Mouse (Mus musculus): ENCODE data around the gene Trak1.

DNA sequence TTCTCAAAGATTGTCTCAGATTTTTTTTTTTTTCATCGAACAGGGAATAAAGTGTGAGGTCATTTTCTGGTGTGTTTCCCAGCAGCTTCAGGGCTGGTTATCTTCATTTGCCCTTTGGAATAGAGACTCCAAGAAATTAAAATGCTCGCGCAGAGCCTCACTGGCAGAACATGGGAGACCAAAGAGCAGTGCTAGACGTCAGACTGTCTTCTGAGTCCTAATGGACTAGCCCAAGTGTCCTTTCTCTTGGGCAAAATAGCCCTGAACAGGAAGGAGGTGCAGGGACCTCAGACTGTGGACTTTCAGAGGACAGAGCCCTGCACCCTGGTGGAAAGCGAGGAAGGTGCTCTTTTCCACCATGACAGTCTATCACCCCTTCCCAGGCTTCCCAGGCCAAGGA, 217.2 kb downstream of the Trak1 start:
- TF ChIP-seq CTCF (conservative IDR thresholded peaks at IDR 0.05; ENCODE audit: low read length) = no peak
- no peak for TF ChIP-seq NANOG (IDR thresholded peaks at IDR 0.05; ENCODE audit: borderline replicate concordance, low read length)

Measured in E14TG2a.4 (cell line).